Mouse (Mus musculus): ENCODE results near the gene Defa37. TPM values are rescaled to one million over a fixed set of nuclear protein-coding genes. Genes with fewer than 3 reads are reported as not detected.

Defa37 gene
- polyA plus RNA-seq (2015; fragmentation: Nextera tagmentation; extraction: Ambion mirVana), result not detected in 2 replicates

GRCm38 (mm10) chr8:21565086-21565485 lies at the start of gene Defa37:
Gene Defa37 (plus strand): TSS chr8:21565386.

DNA sequence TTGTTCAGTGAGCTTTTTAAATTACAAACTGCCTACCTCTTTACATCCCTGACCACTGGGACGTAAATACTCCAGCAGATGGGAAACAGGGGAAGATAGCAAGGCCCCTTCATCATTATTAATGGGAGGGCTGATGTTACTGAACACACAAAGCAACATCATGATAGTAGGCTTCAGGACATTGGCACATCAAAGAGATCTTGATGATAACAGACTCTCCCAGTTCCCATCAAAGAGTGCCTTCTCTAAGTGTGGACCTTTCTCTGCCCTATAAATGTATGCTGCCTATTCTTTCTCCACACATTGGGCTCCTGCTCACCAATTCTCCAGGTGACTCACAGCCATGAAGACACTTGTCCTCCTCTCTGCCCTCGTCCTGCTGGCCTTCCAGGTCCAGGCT lies 36.5 kb upstream of the Defa37 start, which contains the start of gene Defa32:
Defa32 (plus strand) TSS at position 301 of the 400 bp plus-strand sequence.

DNA sequence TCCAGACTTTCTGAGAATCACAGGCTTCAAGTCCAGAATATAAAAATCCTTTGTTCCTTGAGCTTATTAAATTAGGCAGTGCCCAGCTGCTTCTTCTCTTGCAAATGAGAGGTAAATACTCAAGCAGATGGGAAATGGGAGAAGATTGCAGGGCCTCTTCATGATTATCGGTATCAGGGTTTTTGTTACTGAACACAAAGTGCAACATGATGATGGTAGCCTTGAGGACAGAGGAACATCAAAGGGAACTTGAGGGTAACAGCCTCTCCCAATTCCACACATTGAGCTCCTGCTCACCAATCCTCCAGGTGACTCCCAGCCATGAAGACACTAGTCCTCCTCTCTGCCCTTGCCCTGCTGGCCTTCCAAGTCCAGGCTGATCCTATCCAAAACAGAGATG lies 17.5 kb downstream of the Defa37 start, which contains the start of gene Defa28:
Defa28 (plus strand) TSS at position 301 of the 400 bp plus-strand sequence.

DNA sequence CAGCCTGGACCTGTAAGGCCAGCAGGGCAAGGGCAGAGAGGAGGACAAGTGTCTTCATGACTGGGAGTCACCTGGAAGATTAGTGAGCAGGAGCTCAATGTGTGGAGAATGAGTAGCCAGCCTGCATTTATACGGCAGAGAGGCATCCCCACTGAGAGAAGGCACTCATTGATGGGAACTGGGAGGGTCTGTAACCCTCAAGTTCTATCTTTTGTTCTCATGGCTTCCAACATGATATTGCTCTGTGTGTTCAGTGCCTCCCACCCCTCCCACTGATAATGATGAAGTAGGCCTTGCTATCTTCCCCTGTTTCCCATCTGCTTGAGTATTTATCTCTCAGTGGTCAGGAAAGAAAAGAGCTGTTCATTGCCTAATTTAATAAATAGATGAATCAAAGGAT lies 29.2 kb downstream of the Defa37 start, which contains the start of gene Gm7861:
Gm7861 (minus strand) TSS at position 101 of the 400 bp plus-strand sequence.

Other genes with a start within 250 kb of the Defa37 start
- not detected in 2 replicates for gene Defa27, start 249.8 kb upstream of the Defa37 start, polyA plus RNA-seq (2015; fragmentation: Nextera tagmentation; extraction: Ambion mirVana)
- not detected in 2 replicates for gene Defa29, start 238.4 kb upstream of the Defa37 start, polyA plus RNA-seq (2015; fragmentation: Nextera tagmentation; extraction: Ambion mirVana)
- gene Defa2, start 186.9 kb upstream of the Defa37 start, polyA plus RNA-seq (2015; fragmentation: Nextera tagmentation; extraction: Ambion mirVana), result not detected in 2 replicates
- not detected in 2 replicates for gene Defa33, start 173.6 kb upstream of the Defa37 start, polyA plus RNA-seq (2015; fragmentation: Nextera tagmentation; extraction: Ambion mirVana)
- not detected in 2 replicates for gene Defa36, start 138.0 kb upstream of the Defa37 start, polyA plus RNA-seq (2015; fragmentation: Nextera tagmentation; extraction: Ambion mirVana)
- not detected in 2 replicates for gene Gm7849, start 108.8 kb upstream of the Defa37 start, polyA plus RNA-seq (2015; fragmentation: Nextera tagmentation; extraction: Ambion mirVana)
- gene Defa20, start 56.1 kb upstream of the Defa37 start, polyA plus RNA-seq (2015; fragmentation: Nextera tagmentation; extraction: Ambion mirVana), result not detected in 2 replicates
- gene Defa32, start 36.4 kb upstream of the Defa37 start, polyA plus RNA-seq (2015; fragmentation: Nextera tagmentation; extraction: Ambion mirVana), result not detected in 2 replicates
- not detected in 2 replicates for gene Defa28, start 17.6 kb downstream of the Defa37 start, polyA plus RNA-seq (2015; fragmentation: Nextera tagmentation; extraction: Ambion mirVana)
- not detected in 2 replicates for gene Gm7861, start 29.1 kb downstream of the Defa37 start, polyA plus RNA-seq (2015; fragmentation: Nextera tagmentation; extraction: Ambion mirVana)
- gene Defa26, start 52.8 kb downstream of the Defa37 start, polyA plus RNA-seq (2015; fragmentation: Nextera tagmentation; extraction: Ambion mirVana), result not detected in 2 replicates
- 1.1 TPM in 1 of 2 replicates, not detected in the other for gene Defa17, start 90.4 kb downstream of the Defa37 start, polyA plus RNA-seq (2015; fragmentation: Nextera tagmentation; extraction: Ambion mirVana)
- gene Defa34, start 100.4 kb downstream of the Defa37 start, polyA plus RNA-seq (2015; fragmentation: Nextera tagmentation; extraction: Ambion mirVana), result not detected in 2 replicates
- not detected in 2 replicates for gene AY761184, start 138.3 kb downstream of the Defa37 start, polyA plus RNA-seq (2015; fragmentation: Nextera tagmentation; extraction: Ambion mirVana)
- 0.35 and 0.37 TPM in 2 replicates for gene Defa24, start 169.1 kb downstream of the Defa37 start, polyA plus RNA-seq (2015; fragmentation: Nextera tagmentation; extraction: Ambion mirVana)

Measured in adrenal gland, postnatal 0 days (tissue).